Mouse (Mus musculus): ENCODE measurements around the gene Gm5089.

- TF ChIP-seq EP300 (IDR thresholded peaks at IDR 0.05; ENCODE audit: low read depth), result no peak
- no peak for TF ChIP-seq CTCF (IDR thresholded peaks at IDR 0.05; ENCODE audit: low read depth)
Observed at GRCm38 (mm10) chr14:122398676-122399075, 52.2 kb downstream of the Gm5089 start.

All from heart, postnatal 0 days (tissue).